Mouse (Mus musculus) small intestine, adult 2 months (tissue): ENCODE data around the gene Mroh2a. TPM values are rescaled to one million over a fixed set of nuclear protein-coding genes. Genes with fewer than 3 reads are reported as not detected.

Experiments used
- H3K27ac ChIP-seq: fragments of 200-500 bp; 2 replicates; pipeline ENCODE4 v1.5.1; 2012; ENCODE audit warnings: low read depth, low read length, control low read depth, inconsistent platforms; ENCODE audit not compliant: insufficient read depth
- H3K27me3 ChIP-seq: fragments of 200-500 bp; 2 replicates; pipeline ENCODE4 v1.6.1; 2012; ENCODE audit warnings: mild to moderate bottlenecking, moderate library complexity, low read length, inconsistent platforms; ENCODE audit not compliant: control insufficient read depth, insufficient read depth
- H3K36me3 ChIP-seq: fragments of 200-500 bp; 2 replicates; pipeline ENCODE4 v1.6.1; 2012; ENCODE audit warnings: mild to moderate bottlenecking, low read length, control low read depth, inconsistent platforms; ENCODE audit not compliant: control insufficient read depth, insufficient read depth
- H3K4me1 ChIP-seq: fragments of 200-500 bp; 2 replicates; pipeline ENCODE4 v1.6.1; 2012; ENCODE audit warnings: low read length, inconsistent platforms, mixed read lengths; ENCODE audit not compliant: control insufficient read depth, insufficient read depth, insufficient read length
- H3K4me3 ChIP-seq: fragments of 200-500 bp; 2 replicates; pipeline ENCODE4 v1.5.1; 2012; ENCODE audit warnings: low read depth, mild to moderate bottlenecking, control low read depth, inconsistent platforms, low read length, moderate library complexity
- CTCF ChIP-seq: fragments of 200-500 bp; IDR thresholded peaks from 2 replicates; pipeline ENCODE4 v1.5.1; 2012; ENCODE audit warnings: low read depth, mild to moderate bottlenecking, control low read depth, inconsistent platforms, low read length, moderate library complexity, mixed read lengths; ENCODE audit not compliant: insufficient replicate concordance, insufficient read length; ENCODE audit errors: extremely low read depth
- POLR2A ChIP-seq: fragments of 200-500 bp; IDR thresholded peaks from 2 replicates; pipeline ENCODE4 v1.6.1; 2012; ENCODE audit warnings: low read depth, mild to moderate bottlenecking, control low read depth, inconsistent platforms, low read length, moderate library complexity
- WGBS: fragments of 180-500 bp; shearing (Covaris S2); methylation state at CpG from one replicate; pipeline ENCODE4 v1.1.7; 2018; 5-methylcytosine and 5-hydroxymethylcytosine counted together
- polyA plus RNA-seq: library from polyadenylated mRNA; depleted of rRNA; stranded (reverse); fragments of >200 nt; gene quantifications from 2 replicates; pipeline ENCODE4 v1.2.3, GENCODE M21; 2012

Gene Mroh2a
- polyA plus RNA-seq, 1 experiment: 0.35 TPM

- Histone ChIP-seq H3K27me3 (no peaks in the 10 kb centered on the region), H3K4me3 (no peak overlapping the region), H3K4me1 (peaks cover 7% of the 10 kb centered on the region), H3K27ac (no peak overlapping the region), H3K36me3 (peaks cover 51% of the 10 kb centered on the region)
- WGBS: 76% methylated on average over 10 of the region's 10 CpGs
- TF ChIP-seq CTCF: no peak
- no peak for TF ChIP-seq POLR2A
Observed at GRCm38 (mm10) chr1:88260604-88261377, 34.0 kb downstream of the Mroh2a start.

DNA sequence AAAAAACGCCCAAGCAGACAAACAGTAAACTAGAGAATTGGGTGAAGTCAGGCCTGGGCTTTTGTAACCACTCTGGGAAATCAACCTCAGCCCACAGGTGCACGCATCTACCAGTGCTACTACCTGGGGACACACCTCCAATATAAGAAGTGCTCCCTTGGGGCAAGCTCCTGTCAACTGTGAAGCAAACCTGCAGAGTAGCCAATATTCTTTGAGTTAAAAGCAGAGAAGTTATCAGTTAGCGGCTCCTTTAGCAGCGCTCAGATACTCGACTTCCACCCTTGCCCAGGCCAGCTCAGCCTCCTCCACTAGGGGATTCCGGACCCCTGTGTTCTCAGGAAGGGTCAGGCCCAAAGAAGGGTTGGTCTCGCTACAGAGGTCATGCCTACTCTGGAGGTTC is 34.9 kb downstream of the Mroh2a start:
- TF ChIP-seq CTCF (no peak), POLR2A (no peak)
- peaks cover 7% of the 10 kb centered on the region for H3K4me1 ChIP-seq
- H3K4me3 ChIP-seq: no peak overlapping the region
- no peak overlapping the region for H3K27ac ChIP-seq
- 85% methylated on average over 7 of the region's 7 CpGs for WGBS
- peaks cover 60% of the 10 kb centered on the region for H3K36me3 ChIP-seq
- no peaks in the 10 kb centered on the region for H3K27me3 ChIP-seq

- Histone ChIP-seq H3K27ac (no peak overlapping the region), H3K27me3 (no peaks in the 10 kb centered on the region), H3K4me3 (no peak overlapping the region), H3K36me3 (peaks cover 65% of the 10 kb centered on the region), H3K4me1 (peaks cover 7% of the 10 kb centered on the region)
- TF ChIP-seq POLR2A (no peak), CTCF (no peak)
- WGBS: 72% methylated on average over 4 of the region's 4 CpGs
Observed at GRCm38 (mm10) chr1:88262255-88262654, 35.5 kb downstream of the Mroh2a start.

DNA sequence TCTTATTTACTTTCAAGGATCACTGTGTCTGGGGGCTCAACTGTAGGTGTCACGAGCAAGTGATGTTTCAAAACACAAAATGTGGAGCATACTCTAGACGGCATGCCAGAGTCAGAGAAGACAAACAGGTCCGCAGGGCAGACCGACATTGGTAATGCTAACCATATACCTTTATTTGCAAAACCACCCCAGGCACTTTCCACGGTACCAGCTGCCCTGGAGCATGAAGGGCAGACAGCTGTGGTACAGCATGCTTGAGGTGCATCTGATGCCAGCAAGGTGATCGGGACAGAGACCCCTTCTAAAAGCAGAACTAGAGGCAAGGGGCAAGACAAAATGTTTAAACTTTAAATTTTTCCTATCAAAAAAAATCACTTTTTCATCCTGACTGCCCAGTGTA is 36.2 kb downstream of the Mroh2a start:
- no peak for TF ChIP-seq POLR2A
- no peak for TF ChIP-seq CTCF
- peaks cover 7% of the 10 kb centered on the region for H3K4me1 ChIP-seq
- peaks cover 72% of the 10 kb centered on the region for H3K36me3 ChIP-seq
- H3K27me3 ChIP-seq: no peaks in the 10 kb centered on the region
- no peak overlapping the region for H3K27ac ChIP-seq
- no peak overlapping the region for H3K4me3 ChIP-seq
- 73% methylated on average over 6 of the region's 6 CpGs for WGBS

DNA sequence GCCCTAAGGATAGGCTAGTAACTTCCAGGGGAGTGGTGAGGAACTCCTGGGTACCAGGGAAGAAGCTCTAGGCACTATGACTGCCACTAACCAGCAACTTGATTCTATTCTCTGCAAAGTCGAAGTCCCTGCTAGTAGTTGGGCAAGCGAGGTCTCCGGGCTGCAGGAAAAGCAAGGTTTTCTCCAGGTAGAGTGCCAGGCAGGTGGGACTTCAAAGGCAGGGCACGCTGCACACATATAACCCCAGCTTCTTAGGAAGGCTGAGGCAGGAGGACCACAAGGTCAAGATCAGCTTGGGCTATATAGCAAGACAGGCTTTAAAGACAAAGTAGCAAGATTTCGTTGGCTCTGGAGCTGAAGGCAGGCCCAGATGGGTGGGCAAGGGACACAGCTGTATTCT is 37.0 kb downstream of the Mroh2a start:
- H3K27me3 ChIP-seq: no peaks in the 10 kb centered on the region
- no peak overlapping the region for H3K4me3 ChIP-seq
- no peak for TF ChIP-seq CTCF
- TF ChIP-seq POLR2A: no peak
- WGBS: 92% methylated on average over 5 of the region's 5 CpGs
- no peak overlapping the region for H3K27ac ChIP-seq
- peaks cover 80% of the 10 kb centered on the region for H3K36me3 ChIP-seq
- H3K4me1 ChIP-seq: peaks cover 7% of the 10 kb centered on the region

DNA sequence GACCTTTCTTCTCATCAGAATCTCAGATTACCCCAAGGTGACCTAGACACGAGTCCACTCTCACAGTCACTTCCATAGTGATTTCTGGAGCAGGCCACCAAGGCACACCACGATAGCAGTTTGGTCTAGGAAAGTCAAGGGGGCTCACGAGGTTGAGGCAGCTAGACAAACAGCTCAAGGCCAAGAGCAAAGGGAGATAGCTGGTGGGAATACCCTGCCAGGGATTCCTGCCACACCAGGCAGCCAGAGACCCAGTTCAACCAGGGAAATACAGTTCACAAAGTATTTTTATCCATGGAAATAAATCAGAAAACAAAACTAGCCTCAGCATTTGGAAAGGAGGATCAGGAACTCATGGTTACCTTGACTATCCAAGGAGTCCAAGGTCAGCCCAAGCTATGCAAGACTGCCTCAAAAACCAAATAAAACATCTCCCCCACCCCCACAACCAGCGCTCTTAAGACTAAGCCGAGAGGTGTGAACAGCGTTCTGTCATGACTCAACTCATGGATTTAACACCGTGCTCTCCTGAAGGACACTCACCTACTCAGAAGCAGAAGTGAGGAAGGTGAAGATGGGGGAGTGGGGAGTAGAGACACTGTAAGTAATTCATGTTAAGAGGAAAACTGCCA is 37.6 kb downstream of the Mroh2a start:
- Histone ChIP-seq H3K4me3 (no peak overlapping the region), H3K4me1 (peaks cover 7% of the 10 kb centered on the region), H3K27me3 (no peaks in the 10 kb centered on the region), H3K27ac (no peak overlapping the region), H3K36me3 (peaks cover 86% of the 10 kb centered on the region)
- 83% methylated on average over 7 of the region's 7 CpGs for WGBS
- TF ChIP-seq POLR2A: no peak
- TF ChIP-seq CTCF: no peak

DNA sequence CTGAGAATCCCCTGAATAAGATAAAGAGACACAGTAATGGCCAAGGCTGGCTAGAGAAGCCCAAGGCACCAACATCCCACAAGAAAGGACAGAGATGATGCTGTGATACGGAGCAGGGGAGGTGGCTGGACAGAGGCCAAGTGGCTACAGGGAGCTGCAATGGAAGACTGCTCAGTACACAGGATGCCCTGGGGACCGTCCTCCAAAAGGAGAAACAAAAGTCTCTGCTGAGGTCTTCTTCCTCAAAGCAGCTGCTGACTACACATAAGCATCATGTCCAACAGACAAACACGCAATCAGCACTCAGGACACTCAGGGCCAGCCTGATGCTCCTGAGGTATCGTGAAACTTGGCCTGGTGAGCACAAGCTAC is 38.1 kb downstream of the Mroh2a start:
- Histone ChIP-seq H3K36me3 (peaks cover 89% of the 10 kb centered on the region), H3K27ac (no peak overlapping the region), H3K27me3 (no peaks in the 10 kb centered on the region), H3K4me1 (peaks cover 4% of the 10 kb centered on the region), H3K4me3 (no peak overlapping the region)
- 77% methylated on average over 4 of the region's 4 CpGs for WGBS
- TF ChIP-seq POLR2A (no peak), CTCF (no peak)
